Mouse (Mus musculus): Measurements from ENCODE around the gene Zfp637. TPM values are rescaled to one million over a fixed set of nuclear protein-coding genes. Genes with fewer than 3 reads are reported as not detected.
"Not testable (repeated sequence)": the region's sequence is repeated elsewhere in the genome, so short reads cannot be mapped to it uniquely, and the experiment has no call there.

Gene Zfp637
- polyA plus RNA-seq, 1 experiment from 2014 or later: 137 TPM

- Histone ChIP-seq H3K9me3 (no peaks in the 10 kb centered on the region), H3K27ac (replicated peaks) (no peak overlapping the region), H3K4me3 (no peak overlapping the region), H3K27me3 (no peaks in the 10 kb centered on the region), H3K4me1 (replicated peaks) (peaks cover 7% of the 10 kb centered on the region; the same call in 1 of the 2 replicates), H3K36me3 (no peaks in the 10 kb centered on the region; the same call in 1 of the 2 replicates), H3K9ac (no peak overlapping the region), H3K4me2 (no peak overlapping the region)
- WGBS: 96% methylated on average over 8 of the region's 8 CpGs
- no peak for ATAC-seq (ENCODE audit: low FRiP score, low read depth)
These were observed 27.2 kb downstream of the Zfp637 start for GRCm38 (mm10) chr6:117868187-117868586.

DNA sequence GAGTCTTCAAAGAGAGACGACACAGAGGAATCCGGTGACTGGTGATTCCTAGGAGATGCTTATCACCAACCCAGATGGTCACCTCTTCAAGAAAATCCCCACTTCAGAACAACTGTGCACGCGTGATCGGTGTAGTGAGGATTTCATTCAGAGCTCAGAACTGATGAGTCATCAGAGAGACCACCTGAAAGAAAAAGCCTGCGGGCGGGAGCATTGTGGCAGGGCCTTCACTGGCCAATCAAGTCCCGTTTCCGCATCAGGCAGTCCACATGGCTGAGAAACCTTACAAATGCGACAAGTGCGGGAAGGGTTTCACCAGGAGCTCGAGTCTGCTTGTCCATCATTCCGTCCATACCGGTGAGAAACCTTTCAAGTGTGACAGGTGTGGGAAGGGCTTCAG is 30.1 kb downstream of the Zfp637 start:
- H3K9me3 ChIP-seq: no peaks in the 10 kb centered on the region
- no peaks in the 10 kb centered on the region; the same call in 1 of the 2 replicates for H3K36me3 ChIP-seq
- H3K27ac ChIP-seq (replicated peaks): no peak overlapping the region
- H3K27me3 ChIP-seq: no peaks in the 10 kb centered on the region
- ATAC-seq (ENCODE audit: low FRiP score, low read depth): no peak
- H3K4me3 ChIP-seq: no peak overlapping the region
- WGBS: 85% methylated on average over 14 of the region's 14 CpGs
- no peak overlapping the region for H3K4me2 ChIP-seq
- H3K4me1 ChIP-seq (replicated peaks): no peaks in the 10 kb centered on the region
- H3K9ac ChIP-seq: no peak overlapping the region

- H3K4me1 ChIP-seq (replicated peaks); ATAC-seq (ENCODE audit: low FRiP score, low read depth); H3K4me2 ChIP-seq; H3K9me3 ChIP-seq; H3K27me3 ChIP-seq; H3K4me3 ChIP-seq; H3K27ac ChIP-seq (replicated peaks); H3K36me3 ChIP-seq; H3K9ac ChIP-seq: not testable (repeated sequence)
- WGBS: 94% methylated on average over 7 of the region's 7 CpGs
These were observed 32.5 kb downstream of the Zfp637 start for GRCm38 (mm10) chr6:117873450-117873849.

DNA sequence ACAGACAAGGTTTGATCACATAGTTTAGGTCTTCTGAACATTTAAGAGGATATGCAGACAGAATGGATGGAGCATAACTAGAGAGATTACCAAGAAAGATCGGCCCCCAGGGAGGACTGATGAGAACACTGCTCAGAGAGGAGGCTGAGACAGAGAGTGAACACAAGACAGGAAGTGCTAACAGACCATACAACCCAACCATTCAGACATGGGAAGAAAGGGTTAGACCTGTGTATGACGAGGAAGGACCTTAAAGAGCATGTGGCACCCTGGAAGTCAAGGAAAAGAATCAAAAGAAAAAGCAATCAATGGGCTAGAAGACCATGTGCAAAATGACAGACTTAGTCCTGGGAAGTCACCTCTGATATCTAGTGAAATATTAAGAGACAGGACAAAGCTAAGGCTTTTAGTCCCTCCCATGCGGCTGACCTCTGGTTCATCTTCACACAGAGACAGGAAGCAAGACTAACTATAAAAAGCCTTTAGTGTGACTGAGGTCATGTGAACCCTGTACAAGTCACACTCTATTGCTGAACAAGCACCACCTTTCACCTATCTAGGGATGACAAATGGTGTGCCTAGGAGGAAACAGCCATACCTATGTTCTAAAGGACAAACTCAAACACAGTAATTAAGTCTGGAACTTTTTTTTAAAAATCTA is 33.8 kb downstream of the Zfp637 start:
- no peak for ATAC-seq (ENCODE audit: low FRiP score, low read depth)
- H3K36me3 ChIP-seq: no peaks in the 10 kb centered on the region; the same call in 1 of the 2 replicates
- no peaks in the 10 kb centered on the region for H3K27me3 ChIP-seq
- H3K27ac ChIP-seq (replicated peaks): no peak overlapping the region
- H3K9ac ChIP-seq: no peak overlapping the region
- no peak overlapping the region for H3K4me3 ChIP-seq
- 83% methylated on average over 3 of the region's 3 CpGs for WGBS
- no peak overlapping the region for H3K4me2 ChIP-seq
- peaks cover 5% of the 10 kb centered on the region for H3K4me1 ChIP-seq (replicated peaks)
- no peaks in the 10 kb centered on the region for H3K9me3 ChIP-seq

DNA sequence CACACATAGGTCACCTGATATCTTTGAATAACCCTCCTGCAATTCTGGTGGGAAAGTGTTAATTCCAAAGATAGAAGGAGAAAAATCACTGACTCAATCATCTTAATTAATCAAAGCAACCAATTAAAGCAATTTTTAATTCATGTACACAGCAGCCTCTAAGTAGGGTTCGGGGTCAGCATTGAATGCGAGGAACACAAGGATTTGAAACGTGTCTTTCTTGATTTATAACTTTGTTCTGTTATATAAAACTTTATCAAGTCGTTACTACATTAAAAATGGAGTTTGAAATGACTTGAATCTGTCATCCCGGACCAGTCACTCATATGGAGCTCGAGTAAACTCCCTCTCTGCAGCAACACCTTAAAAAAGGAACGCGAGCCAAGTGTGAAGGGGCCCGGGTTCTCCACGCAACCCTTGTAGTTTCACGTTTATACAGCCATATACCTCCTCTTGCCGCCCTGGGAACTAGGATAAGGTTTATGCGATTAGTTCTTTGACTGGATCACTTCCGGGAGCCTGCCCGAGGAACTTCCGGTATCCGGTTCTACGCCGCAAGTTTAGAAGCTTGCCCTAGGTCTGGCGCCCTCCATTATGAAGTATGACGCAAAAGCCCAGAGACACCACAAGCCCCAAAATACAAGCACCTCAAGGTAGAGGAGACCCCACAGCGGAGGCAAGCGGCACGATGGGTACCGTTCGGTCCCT is 37.9 kb downstream of the Zfp637 start:
- Histone ChIP-seq H3K4me2 (peak overlapping the region; percentile 81), H3K4me1 (replicated peaks) (peaks cover 14% of the 10 kb centered on the region), H3K27ac (replicated peaks) (peak overlapping the region; percentile 98), H3K9me3 (no peaks in the 10 kb centered on the region), H3K27me3 (no peaks in the 10 kb centered on the region), H3K36me3 (no peaks in the 10 kb centered on the region), H3K4me3 (peak overlapping the region; percentile 57), H3K9ac (peak overlapping the region; percentile 62)
- WGBS: 12% methylated on average over 26 of the region's 26 CpGs
- ATAC-seq (ENCODE audit: low FRiP score, low read depth): peak; percentile 92

- Histone ChIP-seq H3K4me3 (peak overlapping the region; percentile 57), H3K4me2 (peak overlapping the region; percentile 81), H3K9me3 (no peaks in the 10 kb centered on the region), H3K27ac (replicated peaks) (peak overlapping the region; percentile 98), H3K9ac (peak overlapping the region; percentile 62), H3K27me3 (no peaks in the 10 kb centered on the region), H3K4me1 (replicated peaks) (peaks cover 14% of the 10 kb centered on the region), H3K36me3 (no peaks in the 10 kb centered on the region)
- under 1% methylated on average over 67 of the region's 67 CpGs for WGBS
- ATAC-seq (ENCODE audit: low FRiP score, low read depth): peak; percentile 94
These were observed 38.6 kb downstream of the Zfp637 start for GRCm38 (mm10) chr6:117879408-117880115.

GRCm38 (mm10) chr6:117880394-117880838 is 39.4 kb downstream of the Zfp637 start:
- Histone ChIP-seq H3K4me2 (peak overlapping the region; percentile 81), H3K4me1 (replicated peaks) (peaks cover 14% of the 10 kb centered on the region), H3K27me3 (no peaks in the 10 kb centered on the region), H3K9me3 (no peaks in the 10 kb centered on the region), H3K36me3 (no peaks in the 10 kb centered on the region), H3K9ac (peak overlapping the region; percentile 62), H3K27ac (replicated peaks) (peak overlapping the region; percentile 98), H3K4me3 (peak overlapping the region; percentile 57)
- no peak for ATAC-seq (ENCODE audit: low FRiP score, low read depth)
- WGBS: 27% methylated on average over 3 of the region's 3 CpGs

DNA sequence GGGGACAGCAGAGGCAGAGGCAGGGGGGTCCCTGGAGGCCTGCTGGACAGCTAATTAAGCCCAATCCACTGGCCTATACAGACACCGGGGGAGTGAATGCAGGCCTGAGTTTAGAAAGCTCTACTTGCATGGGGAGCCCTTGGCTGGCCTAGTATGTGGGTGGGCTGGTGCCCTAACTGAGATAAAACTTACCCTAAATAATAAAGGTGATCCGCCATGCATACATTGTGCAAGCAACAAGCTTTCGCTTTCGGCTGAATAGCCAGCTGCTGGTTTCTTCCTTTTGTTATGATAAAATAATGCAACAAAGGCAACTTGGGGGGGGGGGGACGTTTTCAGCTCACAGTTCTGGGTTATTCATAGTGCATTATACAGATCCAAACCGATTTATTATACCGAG is 40.2 kb downstream of the Zfp637 start:
- 43% methylated on average over 7 of the region's 7 CpGs for WGBS
- ATAC-seq (ENCODE audit: low FRiP score, low read depth): no peak
- no peaks in the 10 kb centered on the region for H3K27me3 ChIP-seq

DNA sequence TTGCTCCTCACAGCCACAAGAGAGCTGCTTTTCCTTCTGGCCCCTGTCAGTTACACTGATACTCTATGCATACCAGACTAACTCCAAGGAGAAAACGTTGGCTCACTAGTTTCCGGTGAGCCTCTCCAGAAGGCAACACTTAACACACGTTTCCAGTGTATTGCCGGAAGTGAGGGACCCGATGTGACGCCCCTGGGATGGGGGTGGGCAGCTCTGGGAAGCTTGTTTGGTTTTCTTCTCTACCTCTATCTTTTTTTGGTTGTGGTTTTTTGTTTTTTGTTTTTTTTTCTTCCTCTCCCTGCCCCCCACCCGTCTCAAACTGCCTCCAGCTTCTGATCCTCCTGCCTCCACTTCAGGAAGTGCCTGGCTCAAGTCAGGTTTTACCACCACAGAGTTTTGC is 41.0 kb downstream of the Zfp637 start:
- ATAC-seq (ENCODE audit: low FRiP score, low read depth): no peak
- WGBS: 78% methylated on average over 7 of the region's 7 CpGs
- no peak overlapping the region for H3K4me3 ChIP-seq

More for the DNA sequence above, 40.2 kb downstream of the Zfp637 start:
- no peak overlapping the region for H3K4me3 ChIP-seq
- H3K9me3 ChIP-seq: no peaks in the 10 kb centered on the region
- peaks cover 14% of the 10 kb centered on the region for H3K4me1 ChIP-seq (replicated peaks)
- H3K9ac ChIP-seq: no peak overlapping the region
- H3K36me3 ChIP-seq: no peaks in the 10 kb centered on the region
- H3K4me2 ChIP-seq: no peak overlapping the region
- H3K27ac ChIP-seq (replicated peaks): no peak overlapping the region

GRCm38 (mm10) chr6:117885943-117886342 is 45.0 kb downstream of the Zfp637 start:
- Histone ChIP-seq H3K27ac (replicated peaks) (no peak overlapping the region), H3K27me3 (no peaks in the 10 kb centered on the region), H3K4me2 (no peak overlapping the region), H3K9ac (no peak overlapping the region), H3K9me3 (no peaks in the 10 kb centered on the region), H3K4me3 (no peak overlapping the region), H3K4me1 (replicated peaks) (0 out of 2 replicates have a peak, but pooled peaks cover 2% of the 10 kb centered on the region), H3K36me3 (no peaks in the 10 kb centered on the region)
- 79% methylated on average over 2 of the region's 2 CpGs for WGBS
- ATAC-seq (ENCODE audit: low FRiP score, low read depth): no peak

More for the DNA sequence above, 41.0 kb downstream of the Zfp637 start:
- H3K4me2 ChIP-seq: no peak overlapping the region
- peaks cover 14% of the 10 kb centered on the region for H3K4me1 ChIP-seq (replicated peaks)
- H3K9ac ChIP-seq: no peak overlapping the region
- H3K27ac ChIP-seq (replicated peaks): no peak overlapping the region
- H3K9me3 ChIP-seq: no peaks in the 10 kb centered on the region
- H3K27me3 ChIP-seq: no peaks in the 10 kb centered on the region
- no peaks in the 10 kb centered on the region for H3K36me3 ChIP-seq

DNA sequence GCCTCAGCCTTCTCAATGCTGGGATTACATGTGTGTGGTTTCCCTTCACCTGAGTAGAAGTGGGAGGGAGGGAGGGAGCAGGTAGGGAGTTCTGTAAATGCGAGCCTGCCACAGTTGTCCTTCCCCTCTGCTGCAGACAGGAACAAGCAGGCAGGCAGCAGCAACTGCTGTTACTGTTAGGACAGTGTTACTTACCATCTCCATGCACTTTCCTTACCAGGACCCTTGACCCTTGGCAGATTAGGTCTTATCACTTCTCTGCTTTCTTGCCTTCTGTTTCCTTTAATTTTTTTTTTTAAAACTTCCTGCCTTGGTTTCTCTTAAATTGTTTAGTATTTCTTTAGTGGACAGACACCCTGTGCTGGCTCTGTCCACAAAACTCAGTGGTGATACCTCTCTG is 47.1 kb downstream of the Zfp637 start:
- Histone ChIP-seq H3K9ac (no peak overlapping the region), H3K27ac (replicated peaks) (no peak overlapping the region), H3K4me3 (no peak overlapping the region), H3K9me3 (no peaks in the 10 kb centered on the region), H3K4me1 (replicated peaks) (no peaks in the 10 kb centered on the region), H3K36me3 (no peaks in the 10 kb centered on the region), H3K4me2 (no peak overlapping the region), H3K27me3 (no peaks in the 10 kb centered on the region)
- ATAC-seq (ENCODE audit: low FRiP score, low read depth): no peak
- 55% methylated on average over 1 of the region's 1 CpGs for WGBS

- Histone ChIP-seq H3K4me3 (no peak overlapping the region), H3K4me2 (no peak overlapping the region), H3K27me3 (no peaks in the 10 kb centered on the region), H3K27ac (replicated peaks) (no peak overlapping the region), H3K9ac (no peak overlapping the region), H3K9me3 (no peaks in the 10 kb centered on the region), H3K4me1 (replicated peaks) (no peaks in the 10 kb centered on the region), H3K36me3 (no peaks in the 10 kb centered on the region)
- 88% methylated on average over 2 of the region's 2 CpGs for WGBS
- no peak for ATAC-seq (ENCODE audit: low FRiP score, low read depth)
These were observed 47.7 kb downstream of the Zfp637 start for GRCm38 (mm10) chr6:117888642-117889096.

Data from hindbrain, embryonic 15.5 days (tissue).